Mouse (Mus musculus) hematopoietic stem cell, adult 5-6 weeks (primary cell): ENCODE measurements around the gene Cubn. TPM values are rescaled to one million over a fixed set of nuclear protein-coding genes. Genes with fewer than 3 reads are reported as not detected.

Source experiments
- ATAC-seq, 2 experiments: fragments of 125-278 bp in 1 of 2; replicated peaks in 1 of 2; 2 replicates each; pipeline ENCODE4 v1.8.0; 2016 to 2017; ENCODE audit warnings: inconsistent platforms in 2 of 2, mild to moderate bottlenecking in 2 of 2, moderate number of reproducible peaks in 2 of 2, low read depth in 1 of 2, moderate TSS enrichment in 1 of 2; ENCODE audit not compliant: low FRiP score in 2 of 2, poor library complexity in 2 of 2, severe bottlenecking in 2 of 2, insufficient read depth in 1 of 2, low TSS enrichment in 1 of 2
- total RNA-seq: library from RNA; stranded (forward); fragments of 172-1452, 232-1000 nt; gene quantifications from 2 replicates; pipeline ENCODE4 v1.2.3, GENCODE M21; 2017

Cubn gene
- total RNA-seq, 1 experiment from 2014 or later, result not detected

GRCm38 (mm10) chr2:13303376-13303775 is 188.2 kb downstream of the Cubn start:
- no peak for ATAC-seq

DNA sequence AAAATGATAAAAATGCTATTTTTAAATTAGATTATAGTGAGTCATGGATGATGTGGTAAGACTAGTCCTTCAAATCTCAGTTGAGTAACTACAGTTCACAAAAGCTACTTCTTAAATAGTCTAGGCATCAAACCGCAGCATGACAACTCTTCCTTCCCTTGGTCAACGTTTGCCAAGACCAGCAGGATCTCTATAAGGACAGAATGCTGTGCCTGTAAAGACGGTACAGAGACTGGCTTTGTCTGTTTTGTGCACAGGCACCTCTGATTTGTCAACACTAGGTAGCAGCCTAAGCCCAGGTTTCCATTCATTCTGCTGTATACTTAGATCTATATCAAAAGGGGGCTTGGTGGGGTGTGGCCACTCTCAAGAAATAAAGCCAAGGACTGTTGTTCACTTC is 192.6 kb downstream of the Cubn start:
- ATAC-seq, result peak; percentile 77 to 85

DNA sequence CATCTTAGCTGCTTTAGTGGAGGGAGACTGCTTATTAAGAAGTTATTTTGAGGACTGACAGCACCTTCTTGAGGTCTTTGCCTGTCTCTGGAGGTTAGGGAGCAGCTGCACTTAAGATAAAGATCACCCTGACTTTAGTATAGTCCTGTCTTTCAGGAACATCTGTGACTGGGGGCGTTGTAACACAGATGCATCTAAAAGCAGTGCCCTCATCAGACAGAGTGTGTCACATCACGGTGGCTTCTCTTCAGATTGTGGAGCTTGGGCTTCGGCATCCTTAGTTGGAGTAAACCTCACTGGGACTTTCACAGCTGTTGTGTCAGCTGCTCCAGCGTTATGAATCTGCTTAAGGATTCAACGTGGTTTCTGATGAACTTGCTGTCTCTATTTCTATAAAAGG is 193.9 kb downstream of the Cubn start:
- ATAC-seq, result no peak

GRCm38 (mm10) chr2:13290661-13291060 is 201.0 kb downstream of the Cubn start:
- ATAC-seq, result peak; percentile 17 to 29; a peak in 2 of 4 replicates

GRCm38 (mm10) chr2:13290070-13290469 is 201.5 kb downstream of the Cubn start:
- ATAC-seq, result no peak

DNA sequence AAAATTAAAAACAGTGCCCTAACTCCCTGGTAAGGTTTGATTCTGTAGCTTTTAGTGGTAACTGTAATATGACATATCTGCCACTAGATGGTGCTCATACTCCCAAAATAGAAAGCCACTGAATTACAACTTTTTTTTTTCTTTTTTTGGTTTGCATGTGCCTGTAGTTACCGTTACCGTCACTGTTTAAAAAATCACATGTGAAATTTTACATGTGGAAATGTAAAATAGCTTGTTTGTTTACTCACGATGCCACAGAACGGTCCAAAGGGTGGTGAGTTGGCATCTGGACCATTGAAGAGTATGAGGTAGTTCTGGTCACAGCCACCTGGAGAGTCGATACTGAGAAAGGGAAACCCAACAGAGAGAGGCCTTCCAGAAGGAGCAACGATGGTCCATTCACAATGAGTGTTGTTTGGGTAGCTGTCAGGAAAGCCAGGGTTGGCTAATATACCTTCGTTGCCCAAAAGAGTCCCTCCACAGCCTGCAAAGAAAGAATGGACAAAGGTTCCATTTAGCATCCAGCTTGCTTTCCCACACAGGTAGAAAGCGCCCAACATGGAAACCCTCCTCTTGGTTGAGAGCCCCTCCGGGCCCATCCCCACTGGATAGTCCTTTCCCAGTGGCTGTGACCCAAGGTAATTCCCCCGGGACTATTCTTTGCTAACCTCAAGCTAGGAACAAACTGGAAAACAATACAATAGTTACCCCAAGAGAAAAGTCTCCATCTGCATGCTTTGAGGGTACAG is 213.3 kb downstream of the Cubn start:
- ATAC-seq, result peak; percentile 37 to 67; a peak in 2 of 4 replicates

GRCm38 (mm10) chr2:13275874-13276273 is 215.7 kb downstream of the Cubn start:
- ATAC-seq, result no peak

- peak; percentile 98 for ATAC-seq
These were observed 220.3 kb downstream of the Cubn start, which contains the start of gene Rsu1 for GRCm38 (mm10) chr2:13271165-13271957. Gene Rsu1, minus strand, starts transcription at chr2:13271415.

GRCm38 (mm10) chr2:13270736-13271135 is 220.9 kb downstream of the Cubn start:
- ATAC-seq, result peak in 1 of 2 experiments; percentile 6; a peak in 2 of 4 replicates

- no peak for ATAC-seq
These were observed 222.8 kb downstream of the Cubn start for GRCm38 (mm10) chr2:13268681-13269293.

GRCm38 (mm10) chr2:13264875-13265274 is 226.7 kb downstream of the Cubn start:
- peak; percentile 65 to 66 for ATAC-seq

DNA sequence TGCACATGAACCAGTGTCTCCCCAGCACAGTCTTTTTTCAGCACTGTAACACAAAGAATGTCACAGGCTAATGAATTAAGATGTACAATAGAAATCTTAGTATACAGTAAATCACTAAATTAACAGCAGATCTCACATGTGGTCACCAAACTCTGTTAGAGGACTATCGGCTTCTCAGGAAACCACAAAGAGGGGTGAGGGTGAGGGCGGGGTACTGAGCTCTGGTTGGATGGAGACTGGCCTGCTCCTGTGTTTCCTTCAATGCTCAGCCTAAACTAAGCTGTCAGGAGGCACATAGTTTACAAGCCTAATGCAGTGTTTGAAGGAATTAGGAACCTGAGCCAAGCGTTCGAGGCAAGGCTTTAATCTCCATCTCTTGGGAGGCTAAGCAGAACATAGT is 228.5 kb downstream of the Cubn start:
- peak; percentile 70 to 92 for ATAC-seq

DNA sequence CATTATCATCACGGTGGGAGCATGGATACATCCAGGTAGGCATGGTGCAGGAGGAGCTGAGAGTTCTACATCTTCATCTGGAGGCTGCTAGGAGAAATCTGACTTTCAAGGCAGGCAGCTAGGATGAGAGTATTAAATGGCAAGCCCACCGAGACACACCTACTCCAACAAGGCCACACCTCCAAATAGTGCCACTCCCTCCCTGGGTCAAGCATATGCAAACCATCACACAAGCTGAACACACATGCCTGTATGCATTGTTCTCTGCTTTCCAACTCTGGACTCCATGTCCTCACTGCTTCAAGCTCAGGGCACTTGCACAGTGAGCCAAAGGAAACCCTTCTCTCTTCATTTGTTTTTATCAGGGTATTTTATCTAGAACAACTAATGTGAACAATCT is 233.0 kb downstream of the Cubn start:
- no peak for ATAC-seq

DNA sequence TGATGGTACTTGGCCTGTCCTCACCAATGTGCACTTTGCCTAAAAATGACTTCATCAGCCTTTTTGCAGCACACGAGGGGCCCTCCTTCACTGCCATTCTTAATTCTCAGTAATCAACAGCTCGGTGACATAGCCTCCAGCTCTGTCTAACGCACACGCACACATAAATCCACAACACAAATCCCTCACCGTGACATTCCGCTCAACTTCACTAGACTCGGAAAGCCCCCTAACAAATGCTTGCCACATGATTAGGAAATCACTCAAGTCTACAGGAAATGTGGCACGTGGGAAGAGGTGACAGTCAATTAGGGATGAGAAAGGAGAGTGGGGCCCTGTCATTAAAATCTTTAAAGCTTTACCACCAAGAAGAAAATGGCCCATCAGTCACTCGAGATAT is 250.9 kb downstream of the Cubn start:
- no peak for ATAC-seq

DNA sequence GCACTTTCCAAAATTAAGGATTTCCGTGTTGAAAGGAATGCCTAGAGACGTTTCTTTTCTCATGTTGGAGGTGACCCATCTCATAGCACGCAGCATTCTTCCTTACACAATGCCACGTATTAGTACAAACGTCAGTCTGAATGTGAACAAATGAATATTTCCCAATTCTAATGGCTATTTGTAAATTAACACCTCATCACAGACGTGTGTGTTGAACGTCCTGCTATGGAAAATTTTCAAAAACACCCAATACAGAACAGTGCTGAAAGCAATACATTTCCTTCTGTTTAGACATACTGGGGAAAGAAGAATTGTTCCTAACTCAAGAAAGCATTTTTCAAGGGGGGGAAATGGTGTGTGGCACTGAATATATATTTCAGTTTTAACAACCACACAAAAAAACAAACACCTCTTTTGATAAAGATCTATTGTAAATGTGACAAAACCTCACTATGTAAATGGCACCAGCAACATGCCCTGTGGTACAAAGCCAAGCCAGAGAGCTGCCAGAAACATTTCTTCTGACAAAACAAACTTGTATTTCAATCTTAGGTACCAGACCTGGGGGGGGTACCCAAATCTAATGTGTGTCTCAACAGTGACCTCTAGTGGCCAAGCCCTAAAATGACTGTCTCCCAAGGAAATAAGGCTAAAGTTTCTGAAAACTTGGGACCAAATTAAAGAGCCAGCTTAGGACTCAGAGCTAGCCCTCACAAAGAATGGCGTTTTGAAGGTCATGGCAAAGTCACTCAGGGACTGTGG is 254.3 kb downstream of the Cubn start:
- 0 out of 4 replicates have a peak, but pooled peaks have one; percentile 47 for ATAC-seq

GRCm38 (mm10) chr2:13235696-13236095 is 255.9 kb downstream of the Cubn start:
- ATAC-seq, result no peak

DNA sequence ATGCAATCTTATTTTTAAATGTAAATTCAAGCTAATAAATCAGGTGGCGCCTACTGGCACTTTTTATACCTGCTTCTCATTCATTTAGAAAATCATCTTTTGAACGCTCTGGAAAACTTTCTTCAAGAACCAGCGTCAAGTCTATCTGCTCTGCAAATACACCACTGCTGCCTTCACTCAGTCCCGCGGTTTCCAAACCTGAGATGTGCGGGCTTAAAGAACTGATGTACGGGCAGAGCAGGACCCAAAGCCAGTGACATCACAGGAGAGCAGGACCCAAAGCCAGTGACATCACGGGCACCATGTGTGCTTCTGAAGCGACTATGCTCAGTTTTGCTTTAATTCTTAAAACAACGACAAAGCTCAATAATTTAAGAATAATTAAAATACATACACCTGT is 256.8 kb downstream of the Cubn start:
- no peak for ATAC-seq
